Mouse (Mus musculus): ENCODE measurements around the gene Kat6b.

The Kat6b gene

GRCm38 (mm10) chr14:21523234-21523633, 42.0 kb downstream of the Kat6b start:
- no peak for DNase-seq (ENCODE audit: low read depth, low spot score)

GRCm38 (mm10) chr14:21523851-21524441, 42.7 kb downstream of the Kat6b start:
- DNase-seq (ENCODE audit: low read depth, low spot score), result no peak

GRCm38 (mm10) chr14:21525674-21526073, 44.4 kb downstream of the Kat6b start:
- DNase-seq (ENCODE audit: low read depth, low spot score), result no peak

GRCm38 (mm10) chr14:21533566-21533965, 52.3 kb downstream of the Kat6b start:
- DNase-seq (ENCODE audit: low read depth, low spot score), result no peak

- DNase-seq (ENCODE audit: low read depth, low spot score), result no peak
Measured at GRCm38 (mm10) chr14:21534066-21534465, 52.8 kb downstream of the Kat6b start.

- DNase-seq (ENCODE audit: low read depth, low spot score), result no peak
Measured at GRCm38 (mm10) chr14:21534542-21535272, 53.5 kb downstream of the Kat6b start.

GRCm38 (mm10) chr14:21536485-21537181, 55.4 kb downstream of the Kat6b start:
- DNase-seq (ENCODE audit: low read depth, low spot score), result no peak

GRCm38 (mm10) chr14:21537838-21538237, 56.6 kb downstream of the Kat6b start:
- DNase-seq (ENCODE audit: low read depth, low spot score), result no peak

GRCm38 (mm10) chr14:21539731-21540130, 58.5 kb downstream of the Kat6b start:
- no peak for DNase-seq (ENCODE audit: low read depth, low spot score)

- DNase-seq (ENCODE audit: low read depth, low spot score), result no peak
Measured at GRCm38 (mm10) chr14:21540361-21540760, 59.1 kb downstream of the Kat6b start.

- no peak for DNase-seq (ENCODE audit: low read depth, low spot score)
Measured at GRCm38 (mm10) chr14:21545529-21545928, 64.3 kb downstream of the Kat6b start.

GRCm38 (mm10) chr14:21546351-21546750, 65.1 kb downstream of the Kat6b start:
- DNase-seq (ENCODE audit: low read depth, low spot score), result no peak

GRCm38 (mm10) chr14:21547297-21547696, 66.1 kb downstream of the Kat6b start:
- DNase-seq (ENCODE audit: low read depth, low spot score), result no peak

GRCm38 (mm10) chr14:21547965-21548364, 66.7 kb downstream of the Kat6b start:
- DNase-seq (ENCODE audit: low read depth, low spot score), result no peak

- no peak for DNase-seq (ENCODE audit: low read depth, low spot score)
Measured at GRCm38 (mm10) chr14:21548952-21549607, 67.8 kb downstream of the Kat6b start.

- DNase-seq (ENCODE audit: low read depth, low spot score), result no peak
Measured at GRCm38 (mm10) chr14:21549608-21550115, 68.4 kb downstream of the Kat6b start.

- DNase-seq (ENCODE audit: low read depth, low spot score), result no peak
Measured at GRCm38 (mm10) chr14:21550576-21550975, 69.3 kb downstream of the Kat6b start.

- no peak for DNase-seq (ENCODE audit: low read depth, low spot score)
Measured at GRCm38 (mm10) chr14:21551655-21552054, 70.4 kb downstream of the Kat6b start.

GRCm38 (mm10) chr14:21552958-21553357, 71.7 kb downstream of the Kat6b start:
- DNase-seq (ENCODE audit: low read depth, low spot score), result no peak

GRCm38 (mm10) chr14:21554046-21554445, 72.8 kb downstream of the Kat6b start:
- DNase-seq (ENCODE audit: low read depth, low spot score), result no peak

- peak; percentile 74 for DNase-seq (ENCODE audit: low read depth, low spot score)
Measured at GRCm38 (mm10) chr14:21558440-21559131, 77.4 kb downstream of the Kat6b start.
